Mouse (Mus musculus): Measurements from ENCODE around the gene Pdcd4. TPM values are rescaled to one million over a fixed set of nuclear protein-coding genes. Genes with fewer than 3 reads are reported as not detected.

The Pdcd4 gene
- polyA plus RNA-seq, 1 experiment from 2014 or later: 41.6 TPM

DNA sequence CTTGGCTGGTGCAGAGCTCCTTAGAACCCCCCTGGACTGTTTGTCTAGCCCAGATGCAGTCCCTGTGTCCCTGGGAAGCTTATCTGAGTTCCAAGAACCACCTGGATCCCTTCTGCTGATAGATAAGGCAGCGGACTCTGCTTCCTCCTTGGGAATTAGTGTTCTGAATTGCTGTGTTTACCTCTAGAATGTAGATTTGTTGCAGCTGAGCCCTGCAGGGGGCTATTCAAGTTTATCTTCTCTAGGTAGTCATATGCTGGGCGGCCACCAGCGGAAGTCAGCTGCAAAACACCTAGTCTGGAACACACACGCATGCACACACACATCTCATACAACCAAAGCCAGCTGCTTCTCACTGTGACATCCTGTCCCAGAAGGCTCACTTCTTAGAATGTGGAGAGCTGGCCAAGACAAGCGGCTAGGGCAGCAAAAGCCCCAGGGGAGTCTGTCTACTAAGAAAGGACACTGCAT, 1.2 kb upstream of the Pdcd4 start:
- Histone ChIP-seq H3K27ac (ENCODE audit: poor library complexity, severe bottlenecking) (no peak overlapping the region), H3K9me3 (replicated peaks) (no peaks in the 10 kb centered on the region)
- ATAC-seq (ENCODE audit: insufficient number of reproducible peaks, low FRiP score): no peak

GRCm38 (mm10) chr19:53891569-53891968, 462 bp upstream of the Pdcd4 start:
- no peaks in the 10 kb centered on the region for H3K9me3 ChIP-seq (replicated peaks)
- WGBS: 83% methylated on average over 2 of the region's 2 CpGs
- no peaks in the 10 kb centered on the region for H3K36me3 ChIP-seq
- peak overlapping the region; percentile 36; the same call in 1 of the 2 replicates for H3K27ac ChIP-seq (ENCODE audit: poor library complexity, severe bottlenecking)
- H3K4me3 ChIP-seq: no peak overlapping the region
- H3K9ac ChIP-seq: no peak overlapping the region; the same call in 1 of the 2 replicates
- peaks cover 38% of the 10 kb centered on the region for H3K4me1 ChIP-seq (replicated peaks)
- no peak overlapping the region for H3K4me2 ChIP-seq
- H3K27me3 ChIP-seq (replicated peaks): no peaks in the 10 kb centered on the region
- ATAC-seq (ENCODE audit: insufficient number of reproducible peaks, low FRiP score): no peak

More for the DNA sequence above, 1.2 kb upstream of the Pdcd4 start:
- Histone ChIP-seq H3K36me3 (no peaks in the 10 kb centered on the region), H3K4me3 (no peak overlapping the region), H3K4me2 (no peak overlapping the region), H3K27me3 (replicated peaks) (no peaks in the 10 kb centered on the region), H3K9ac (no peak overlapping the region), H3K4me1 (replicated peaks) (peaks cover 38% of the 10 kb centered on the region)
- 54% methylated on average over 5 of the region's 5 CpGs for WGBS

DNA sequence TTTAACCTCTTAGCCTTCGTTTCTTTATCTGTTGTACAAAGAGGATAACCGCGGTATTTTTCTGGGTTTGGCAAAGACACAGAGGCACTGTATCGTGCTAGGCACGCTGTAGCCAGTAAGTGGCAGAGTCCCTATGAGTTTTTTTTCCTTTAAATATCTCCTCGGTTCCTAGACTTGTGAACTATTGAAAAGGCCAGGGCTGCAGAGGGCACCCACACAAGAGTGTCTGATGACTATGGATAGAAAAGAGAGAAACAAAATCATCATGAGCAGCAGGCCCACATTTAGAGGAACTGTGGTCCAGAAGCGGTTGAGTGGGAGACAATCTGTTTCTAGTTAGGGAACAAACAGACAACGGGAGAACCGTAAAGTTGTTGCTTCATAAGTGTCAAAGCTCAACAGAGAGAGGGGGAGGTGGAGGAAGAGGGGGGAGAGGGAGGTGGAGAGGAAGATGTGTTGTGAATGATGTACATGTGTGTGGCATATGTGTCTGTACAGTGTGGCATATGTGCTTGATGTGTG, 868 bp downstream of the Pdcd4 start:
- H3K4me3 ChIP-seq: no peak overlapping the region
- H3K4me1 ChIP-seq (replicated peaks): peaks cover 38% of the 10 kb centered on the region
- H3K36me3 ChIP-seq: no peaks in the 10 kb centered on the region
- H3K9me3 ChIP-seq (replicated peaks): no peaks in the 10 kb centered on the region
- H3K4me2 ChIP-seq: no peak overlapping the region
- no peaks in the 10 kb centered on the region for H3K27me3 ChIP-seq (replicated peaks)
- no peak overlapping the region for H3K9ac ChIP-seq
- ATAC-seq (ENCODE audit: insufficient number of reproducible peaks, low FRiP score): no peak
- WGBS: 51% methylated on average over 9 of the region's 9 CpGs
- no peak overlapping the region for H3K27ac ChIP-seq (ENCODE audit: poor library complexity, severe bottlenecking)

- no peaks in the 10 kb centered on the region for H3K9me3 ChIP-seq (replicated peaks)
- H3K27ac ChIP-seq (ENCODE audit: poor library complexity, severe bottlenecking): no peak overlapping the region
- no peaks in the 10 kb centered on the region for H3K36me3 ChIP-seq
- H3K4me1 ChIP-seq (replicated peaks): peaks cover 38% of the 10 kb centered on the region
- no peaks in the 10 kb centered on the region for H3K27me3 ChIP-seq (replicated peaks)
- H3K4me2 ChIP-seq: no peak overlapping the region
- no peak overlapping the region for H3K4me3 ChIP-seq
- ATAC-seq (ENCODE audit: insufficient number of reproducible peaks, low FRiP score): no peak
- 53% methylated on average over 3 of the region's 3 CpGs for WGBS
- no peak overlapping the region for H3K9ac ChIP-seq
Measured at GRCm38 (mm10) chr19:53893711-53894171, 1.7 kb downstream of the Pdcd4 start.

DNA sequence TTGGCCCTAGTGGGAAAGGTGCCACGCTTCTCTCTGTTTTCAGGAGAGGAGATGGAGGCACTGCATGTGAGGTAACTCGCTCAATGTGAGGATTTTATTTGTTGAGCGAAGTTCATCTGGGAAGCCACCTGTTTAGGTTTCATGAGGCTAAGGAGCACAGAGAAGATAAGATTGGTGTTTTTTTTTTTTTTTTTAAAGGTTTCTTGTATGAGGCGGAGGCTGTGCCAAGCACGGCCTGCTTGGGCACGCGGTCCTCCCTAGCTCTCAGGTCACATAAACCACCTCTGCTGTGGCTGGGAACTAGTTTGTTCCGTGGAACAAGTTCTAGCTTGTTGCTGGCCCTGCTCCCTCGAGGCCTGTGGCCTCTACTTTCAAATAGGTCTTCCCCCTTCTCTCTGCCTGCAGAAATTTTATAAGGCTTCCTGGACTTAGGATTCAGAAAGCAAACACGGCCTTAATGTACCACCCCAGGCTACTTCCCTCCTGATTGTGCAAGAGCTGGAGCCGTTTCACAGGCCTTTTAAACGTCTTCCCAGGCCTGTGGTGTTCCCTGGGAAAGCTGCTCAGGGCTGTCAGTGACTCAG, 2.6 kb downstream of the Pdcd4 start:
- H3K27me3 ChIP-seq (replicated peaks): no peaks in the 10 kb centered on the region
- no peak for ATAC-seq (ENCODE audit: insufficient number of reproducible peaks, low FRiP score)
- no peak overlapping the region for H3K27ac ChIP-seq (ENCODE audit: poor library complexity, severe bottlenecking)
- H3K4me3 ChIP-seq: no peak overlapping the region
- no peak overlapping the region for H3K9ac ChIP-seq
- H3K36me3 ChIP-seq: no peaks in the 10 kb centered on the region
- 73% methylated on average over 12 of the region's 12 CpGs for WGBS
- H3K9me3 ChIP-seq (replicated peaks): no peaks in the 10 kb centered on the region
- H3K4me2 ChIP-seq: no peak overlapping the region
- peaks cover 38% of the 10 kb centered on the region for H3K4me1 ChIP-seq (replicated peaks)

DNA sequence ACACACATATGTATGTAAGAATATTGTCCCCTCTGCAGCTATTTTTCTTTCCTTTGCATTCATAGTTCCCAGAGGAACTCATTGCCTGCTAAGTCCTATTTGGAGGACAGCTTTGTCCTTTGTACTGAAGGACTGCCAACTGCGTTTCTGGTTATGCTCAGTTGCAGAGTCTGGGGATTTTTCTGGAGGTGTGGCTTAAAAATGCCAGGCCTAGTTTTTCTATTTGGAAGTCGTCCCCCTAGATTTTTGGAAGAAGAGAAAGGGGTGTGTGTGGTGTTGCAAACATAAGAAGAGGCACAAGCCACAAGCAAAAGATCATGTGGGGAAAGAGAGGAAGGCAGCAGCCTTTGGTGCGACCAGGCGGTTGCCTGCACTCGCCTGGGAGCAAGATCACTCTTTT, 6.0 kb downstream of the Pdcd4 start:
- Histone ChIP-seq H3K9ac (no peak overlapping the region), H3K27ac (ENCODE audit: poor library complexity, severe bottlenecking) (0 out of 2 replicates have a peak overlapping the region, but pooled peaks have one; percentile 28), H3K4me2 (no peak overlapping the region), H3K9me3 (replicated peaks) (no peaks in the 10 kb centered on the region), H3K4me1 (replicated peaks) (peaks cover 24% of the 10 kb centered on the region), H3K4me3 (no peak overlapping the region), H3K27me3 (replicated peaks) (no peaks in the 10 kb centered on the region), H3K36me3 (no peaks in the 10 kb centered on the region)
- ATAC-seq (ENCODE audit: insufficient number of reproducible peaks, low FRiP score): no peak
- WGBS: 71% methylated on average over 5 of the region's 5 CpGs

DNA sequence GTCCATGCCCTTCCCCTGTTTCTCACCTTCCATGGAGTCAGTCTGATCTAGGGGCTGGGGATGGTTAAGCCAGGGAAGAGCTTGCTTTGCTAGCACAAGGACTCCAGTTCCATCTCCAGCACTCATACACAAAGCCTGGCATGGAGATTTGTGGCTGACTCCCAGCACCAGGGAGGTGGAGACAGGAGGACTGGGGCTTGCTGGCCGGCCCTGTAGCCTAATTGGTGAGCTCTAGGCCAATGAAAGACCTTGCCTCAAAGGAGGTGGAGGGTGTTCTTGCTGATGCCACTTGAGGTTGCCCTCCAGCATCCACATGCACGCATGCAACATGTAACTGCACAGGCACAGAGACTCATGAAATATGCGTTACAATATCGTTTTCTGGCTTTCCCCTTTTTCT, 6.5 kb downstream of the Pdcd4 start:
- WGBS: 68% methylated on average over 4 of the region's 4 CpGs
- H3K27me3 ChIP-seq (replicated peaks): no peaks in the 10 kb centered on the region
- no peak for ATAC-seq (ENCODE audit: insufficient number of reproducible peaks, low FRiP score)
- peaks cover 20% of the 10 kb centered on the region for H3K4me1 ChIP-seq (replicated peaks)
- no peaks in the 10 kb centered on the region for H3K9me3 ChIP-seq (replicated peaks)
- H3K4me3 ChIP-seq: no peak overlapping the region
- no peak overlapping the region for H3K9ac ChIP-seq
- 0 out of 2 replicates have a peak overlapping the region, but pooled peaks have one; percentile 28 for H3K27ac ChIP-seq (ENCODE audit: poor library complexity, severe bottlenecking)
- no peaks in the 10 kb centered on the region for H3K36me3 ChIP-seq
- no peak overlapping the region for H3K4me2 ChIP-seq

- ATAC-seq (ENCODE audit: insufficient number of reproducible peaks, low FRiP score): no peak
- Histone ChIP-seq H3K4me1 (replicated peaks) (peaks cover 12% of the 10 kb centered on the region), H3K4me3 (no peak overlapping the region), H3K9me3 (replicated peaks) (no peaks in the 10 kb centered on the region), H3K4me2 (no peak overlapping the region), H3K27ac (ENCODE audit: poor library complexity, severe bottlenecking) (no peak overlapping the region), H3K27me3 (replicated peaks) (no peaks in the 10 kb centered on the region), H3K36me3 (no peaks in the 10 kb centered on the region), H3K9ac (no peak overlapping the region)
- 82% methylated on average over 25 of the region's 25 CpGs for WGBS
Measured at GRCm38 (mm10) chr19:53898970-53899900, 7.2 kb downstream of the Pdcd4 start.

DNA sequence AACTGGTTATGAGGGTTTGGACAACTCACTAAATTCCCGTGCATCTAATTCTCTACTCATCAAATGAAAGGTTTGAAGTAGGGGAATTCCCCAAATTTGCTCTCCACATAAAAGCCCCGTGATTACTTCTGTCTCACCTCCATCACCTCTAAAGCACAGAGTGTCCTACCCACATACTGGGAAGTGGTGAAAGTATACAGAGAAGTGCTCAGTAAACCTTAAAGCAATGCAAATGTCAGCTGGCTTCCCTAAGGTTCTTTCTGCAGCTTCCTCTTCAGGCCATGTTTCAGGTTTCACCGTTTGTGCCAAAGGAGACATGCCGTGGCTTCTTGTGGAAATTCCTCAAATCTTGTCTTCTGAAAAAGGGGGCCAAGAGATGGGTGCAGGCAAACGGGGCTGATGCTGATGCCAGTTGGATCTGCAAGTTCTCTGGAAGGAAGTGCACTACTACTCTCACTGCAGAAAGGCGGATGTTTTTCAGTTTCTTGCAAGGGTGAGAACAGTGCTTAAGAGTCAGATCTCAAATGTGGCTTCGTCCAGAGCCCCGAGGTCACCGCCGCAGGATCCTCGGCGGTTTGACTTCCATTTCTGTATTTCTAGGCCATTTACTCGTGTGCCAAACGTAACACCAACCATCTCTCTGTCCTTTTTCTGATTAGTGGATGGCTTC, 8.0 kb downstream of the Pdcd4 start:
- no peak for ATAC-seq (ENCODE audit: insufficient number of reproducible peaks, low FRiP score)

GRCm38 (mm10) chr19:53901931-53902738, 10.1 kb downstream of the Pdcd4 start:
- Histone ChIP-seq H3K4me3 (peak overlapping the region; percentile 98), H3K9me3 (replicated peaks) (no peaks in the 10 kb centered on the region), H3K9ac (peak overlapping the region; percentile 80), H3K27ac (ENCODE audit: poor library complexity, severe bottlenecking) (peak overlapping the region; percentile 82), H3K4me2 (peak overlapping the region; percentile 73), H3K36me3 (0 out of 2 replicates have a peak, but pooled peaks cover 4% of the 10 kb centered on the region), H3K4me1 (replicated peaks) (peaks cover 15% of the 10 kb centered on the region), H3K27me3 (replicated peaks) (no peaks in the 10 kb centered on the region)
- 30% methylated on average over 15 of the region's 15 CpGs for WGBS
- ATAC-seq (ENCODE audit: insufficient number of reproducible peaks, low FRiP score): no peak

More for the DNA sequence above, 8.0 kb downstream of the Pdcd4 start:
- H3K36me3 ChIP-seq: no peaks in the 10 kb centered on the region
- no peaks in the 10 kb centered on the region for H3K27me3 ChIP-seq (replicated peaks)
- no peak overlapping the region for H3K9ac ChIP-seq
- no peak overlapping the region for H3K4me3 ChIP-seq
- peaks cover 11% of the 10 kb centered on the region for H3K4me1 ChIP-seq (replicated peaks)
- WGBS: 84% methylated on average over 14 of the region's 14 CpGs
- H3K9me3 ChIP-seq (replicated peaks): no peaks in the 10 kb centered on the region
- H3K4me2 ChIP-seq: no peak overlapping the region
- no peak overlapping the region for H3K27ac ChIP-seq (ENCODE audit: poor library complexity, severe bottlenecking)

Data from heart, embryonic 12.5 days (tissue).